9 mouse cellular contexts compared by ENCODE assay signal in the genomic region with DNA sequence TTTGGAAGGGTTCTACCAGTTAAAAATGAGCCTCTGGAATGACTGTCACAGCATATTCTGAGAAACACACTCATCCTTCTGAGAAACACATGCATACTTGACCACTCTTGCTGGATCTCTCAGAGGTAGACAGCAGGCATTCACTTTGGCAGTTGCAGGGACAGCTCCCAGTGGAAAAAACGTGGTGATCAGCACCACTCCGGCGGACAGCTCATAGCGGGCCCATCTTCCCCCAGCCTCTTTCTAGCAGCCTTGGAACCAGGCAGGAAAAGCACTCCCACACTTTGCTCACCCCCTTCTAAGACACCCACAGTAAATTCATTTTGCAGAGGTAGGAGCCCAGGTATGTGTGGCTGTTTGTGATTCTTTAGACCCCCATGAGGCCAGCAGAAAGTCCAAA.
DNase-seq lines count a peak whose midpoint lies in the region; ATAC-seq and TF ChIP-seq lines count a peak whose summit lies in the region.
"Had no signal": no experiment of that assay in that cellular context is flagged by ENCODE, and none has a peak within 500 bp of the region (broad histone marks: within the 10 kb centered on the region; RNA-seq: fewer than 3 reads in every experiment).

No protein-coding gene starts in this region.

- TF ChIP-seq CTCF in lung, adult 2 months (IDR thresholded peaks at IDR 0.05; ENCODE audit: insufficient read depth, low read length), result no peak

- TF ChIP-seq POLR2A in lung, adult 2 months (IDR thresholded peaks at IDR 0.05; ENCODE audit: borderline replicate concordance, extremely low read depth, low read depth, low read length), result no peak

- H3K4me3 ChIP-seq in lung, adult 2 months (replicated peaks; ENCODE audit: extremely low read depth, low read depth, low read length), result no peak overlapping the region
- H3K4me3 ChIP-seq: heart, embryonic 15.5 days had no signal

- 1% methylated on average over 4 of the region's 4 CpGs for WGBS in lung, adult 2 months

- no peaks in the 10 kb centered on the region for H3K4me1 ChIP-seq in lung, adult 2 months (ENCODE audit: control insufficient read depth, insufficient read depth, low read length)
- H3K4me1 ChIP-seq: heart, embryonic 15.5 days had no signal

- ATAC-seq in granulocyte monocyte progenitor cell, adult 5-6 weeks (replicated peaks; ENCODE audit: poor library complexity, severe bottlenecking), result peak; percentile 33

- peak; percentile 3 for DNase-seq in heart, adult 8-10 months (ENCODE audit: low spot score)
- no peak for DNase-seq in heart, adult 11 months
- peak; percentile 20 for DNase-seq in WW6 (ENCODE audit: low read depth, low spot score)
- DNase-seq in lung, adult 2 months, result peak; percentile 9
- DNase-seq in thymus, postnatal 4 days, result peak; percentile 57
- no peak for DNase-seq in spleen, adult 18-20 months
- DNase-seq in layer of hippocampus, postnatal 14 days (ENCODE audit: low spot score in 2 of 2), result no peak

Comparison
In these comparisons a context has a peak if more than half of its experiments do, and no peak if none do; other contexts are left out.
1. DNase-seq: peak in heart, adult 8-10 months (single experiment), WW6 (single experiment), lung, adult 2 months (single experiment) and thymus, postnatal 4 days (single experiment); none in heart, adult 11 months (single experiment), spleen, adult 18-20 months (0 of 2) and layer of hippocampus, postnatal 14 days (0 of 2).